Mouse (Mus musculus): ENCODE measurements around the gene Rnf10.
"Not testable (repeated sequence)": the region's sequence is repeated elsewhere in the genome, so short reads cannot be mapped to it uniquely, and the experiment has no call there.

The Rnf10 gene

DNA sequence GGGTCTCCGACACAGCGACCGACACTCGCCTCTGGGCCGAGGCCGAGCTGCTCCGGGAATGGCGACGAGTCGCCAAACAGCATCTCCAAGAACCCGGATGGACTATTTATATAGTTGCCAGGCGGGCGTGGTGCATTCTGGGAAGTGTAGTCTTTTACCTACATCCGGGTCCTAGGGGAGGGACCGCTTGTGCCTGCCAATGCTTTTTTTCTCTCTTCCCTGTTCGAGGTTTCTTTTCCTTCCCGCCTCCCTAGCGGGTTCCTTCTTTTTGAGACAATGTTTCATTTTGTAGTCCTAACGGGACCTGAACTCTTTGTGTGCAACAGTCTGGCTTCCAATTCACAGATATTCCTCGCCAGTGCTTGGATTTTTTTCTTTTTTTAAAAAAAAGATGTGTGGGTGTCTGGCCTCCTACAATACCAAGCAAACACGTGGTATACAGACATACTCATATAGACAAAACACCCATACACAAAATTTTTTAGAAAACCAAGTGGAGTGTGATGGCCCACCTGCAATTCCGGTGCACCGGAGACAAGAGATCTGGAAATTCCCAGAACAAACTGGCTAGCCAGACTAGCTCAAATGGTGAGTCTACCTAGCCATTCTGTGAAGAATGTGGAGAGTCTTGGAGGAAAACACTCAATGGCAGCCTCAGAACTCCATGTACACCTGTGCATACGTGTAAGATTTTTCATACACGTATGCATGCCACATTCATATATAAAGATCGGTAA lies at the start of gene Rnf10:
Gene Rnf10 (minus strand): TSS at position 87 of the 737 bp plus-strand sequence.
- DNase-seq (ENCODE audit: low spot score): peak; percentile 97

- DNase-seq (ENCODE audit: low spot score): peak; percentile 77
Observed at GRCm38 (mm10) chr5:115319004-115319940, 46.6 kb upstream of the Rnf10 start.

DNA sequence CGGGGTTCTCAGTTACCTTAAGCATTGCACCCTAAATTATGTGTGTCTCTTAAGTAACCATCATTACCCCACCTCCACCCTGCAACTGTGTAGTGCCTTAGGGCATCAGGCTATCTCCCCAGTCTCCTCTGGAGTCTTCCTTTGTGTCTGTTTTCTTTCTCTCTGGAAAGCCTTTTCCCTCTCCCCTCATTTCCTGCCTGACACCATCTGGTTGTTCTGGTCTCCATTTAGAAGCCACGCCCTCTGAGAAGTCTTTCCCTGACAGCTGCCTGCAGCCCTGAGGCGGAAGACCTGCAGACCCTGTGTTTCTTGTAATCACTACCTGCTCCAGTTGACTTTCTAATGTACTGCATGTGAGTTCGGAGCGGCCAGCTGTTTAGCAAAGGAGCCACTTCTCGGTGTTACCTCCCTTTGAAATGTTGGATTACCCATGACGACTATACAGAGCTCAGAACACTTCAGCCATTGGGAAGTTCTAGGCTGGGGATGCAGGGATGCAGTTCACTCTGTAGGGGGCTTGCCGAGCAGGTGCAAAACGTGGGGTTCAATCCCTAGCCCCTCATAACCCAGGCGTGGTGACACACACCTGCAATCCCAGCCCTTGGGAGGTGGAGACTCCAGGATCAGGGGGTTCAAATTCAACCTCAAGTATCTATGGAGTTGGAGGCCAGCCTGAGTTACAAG lies 45.1 kb upstream of the Rnf10 start:
- no peak for DNase-seq (ENCODE audit: low spot score)

- DNase-seq (ENCODE audit: low spot score): no peak
Observed at GRCm38 (mm10) chr5:115316968-115317644, 44.4 kb upstream of the Rnf10 start.

- DNase-seq (ENCODE audit: low spot score): no peak
Observed at GRCm38 (mm10) chr5:115313668-115313943, 40.9 kb upstream of the Rnf10 start.

- DNase-seq (ENCODE audit: low spot score): no peak
Observed at GRCm38 (mm10) chr5:115312816-115313667, 40.3 kb upstream of the Rnf10 start.

DNA sequence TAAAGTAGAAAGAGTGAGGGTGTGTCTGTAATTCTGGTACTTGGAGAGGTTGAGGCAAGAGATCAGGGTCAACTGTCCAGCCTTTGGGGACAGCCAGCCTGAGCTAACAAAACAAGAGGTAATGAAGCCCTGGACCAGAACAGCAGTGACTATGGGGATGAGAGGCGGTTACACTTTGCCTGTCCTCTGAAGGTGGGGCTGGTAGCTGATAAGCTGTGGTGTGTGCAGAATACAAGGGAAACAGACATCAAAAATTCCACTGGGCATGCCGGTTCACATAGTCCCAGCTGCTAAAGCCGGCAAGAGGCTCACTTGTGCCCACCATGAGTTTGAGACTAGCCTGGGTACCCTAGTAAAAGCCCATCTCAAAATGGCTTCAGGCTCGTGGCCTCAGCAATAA lies 39.7 kb upstream of the Rnf10 start:
- no peak for DNase-seq (ENCODE audit: low spot score)

DNA sequence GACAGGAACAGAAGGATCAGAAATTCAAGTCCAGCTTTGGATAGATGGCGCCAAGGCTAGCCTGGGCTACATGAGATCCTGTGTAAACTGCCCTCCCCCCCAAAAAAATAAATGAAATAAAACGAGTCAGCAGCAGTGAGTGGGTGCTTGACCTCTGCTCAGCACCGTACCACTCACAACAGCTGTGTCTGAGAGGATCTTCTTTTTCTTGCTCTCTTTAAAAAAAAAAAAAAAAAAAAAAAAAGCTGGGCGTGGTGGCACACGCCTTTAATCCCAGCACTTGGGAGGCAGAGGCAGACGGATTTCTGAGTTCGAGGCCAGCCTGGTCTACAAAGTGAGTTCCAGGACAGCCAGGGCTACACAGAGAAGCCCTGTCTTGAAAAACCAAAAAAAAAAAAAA lies 29.5 kb upstream of the Rnf10 start:
- not testable (repeated sequence) for DNase-seq (ENCODE audit: low spot score)

DNA sequence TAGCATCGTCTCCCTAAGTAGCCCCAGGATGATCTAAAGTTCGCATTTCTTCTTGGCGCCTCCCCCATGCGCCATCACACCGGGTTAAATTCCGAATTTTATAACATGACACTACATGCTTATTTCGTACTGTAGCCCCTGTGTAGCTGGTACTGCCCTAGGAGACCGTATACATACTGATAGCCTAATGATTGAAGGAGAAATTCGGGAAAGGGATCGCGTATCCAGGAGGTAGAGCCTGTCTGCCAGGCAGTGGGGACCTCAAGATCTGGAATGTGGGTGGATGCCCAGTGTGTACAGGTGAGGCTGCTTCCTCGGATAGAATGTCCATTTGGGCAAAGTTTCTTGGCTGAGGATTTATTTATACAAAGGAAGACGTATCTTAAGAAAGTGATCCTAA lies 28.9 kb upstream of the Rnf10 start:
- DNase-seq (ENCODE audit: low spot score): no peak

DNA sequence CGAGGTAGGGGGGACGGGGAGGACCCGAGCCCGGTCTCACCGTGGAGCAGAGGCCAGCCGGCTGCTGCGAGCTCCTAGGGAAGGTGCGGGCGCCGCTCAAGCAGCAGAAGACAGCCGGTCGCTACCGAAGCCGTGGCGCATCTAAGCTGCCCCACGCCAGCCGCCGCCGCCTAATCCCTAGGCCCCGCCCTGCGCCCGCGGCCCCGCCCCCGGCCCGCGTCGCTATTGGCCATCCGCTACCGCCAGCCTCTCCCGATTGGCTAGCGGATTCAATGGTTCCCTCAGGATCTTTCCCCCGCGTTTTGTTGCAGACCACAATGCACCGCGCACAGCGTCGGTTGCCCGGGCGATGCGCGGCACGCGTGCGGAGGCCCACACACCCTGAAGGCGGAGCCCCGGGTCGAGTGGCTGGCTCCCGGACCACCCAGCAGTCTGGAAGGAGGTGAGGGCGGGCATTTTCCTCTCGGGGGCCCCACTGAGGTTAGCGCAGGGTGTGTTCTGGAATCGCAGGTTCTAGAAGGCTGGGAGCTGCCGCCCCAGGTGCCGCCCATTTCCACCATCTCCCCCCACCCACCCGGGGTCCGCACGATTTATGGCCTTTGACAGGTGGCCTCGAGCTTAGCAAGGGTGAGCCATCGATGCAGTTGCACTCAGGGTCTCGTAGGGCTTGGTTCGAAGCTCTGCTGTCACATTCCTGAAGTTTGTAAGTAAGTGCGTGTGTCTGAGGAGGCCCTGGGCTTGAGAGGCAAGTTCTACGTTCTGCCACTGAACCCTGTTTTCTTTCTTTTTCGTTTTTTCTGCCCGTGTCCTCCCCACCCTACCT lies 28.3 kb upstream of the Rnf10 start, which contains the start of gene Dynll1:
Gene Dynll1 (minus strand): TSS at position 208 of the 823 bp plus-strand sequence.
- DNase-seq (ENCODE audit: low spot score): peak; percentile 98

- DNase-seq (ENCODE audit: low spot score): peak; percentile 68
Observed at GRCm38 (mm10) chr5:115300035-115300744, 27.5 kb upstream of the Rnf10 start.

DNA sequence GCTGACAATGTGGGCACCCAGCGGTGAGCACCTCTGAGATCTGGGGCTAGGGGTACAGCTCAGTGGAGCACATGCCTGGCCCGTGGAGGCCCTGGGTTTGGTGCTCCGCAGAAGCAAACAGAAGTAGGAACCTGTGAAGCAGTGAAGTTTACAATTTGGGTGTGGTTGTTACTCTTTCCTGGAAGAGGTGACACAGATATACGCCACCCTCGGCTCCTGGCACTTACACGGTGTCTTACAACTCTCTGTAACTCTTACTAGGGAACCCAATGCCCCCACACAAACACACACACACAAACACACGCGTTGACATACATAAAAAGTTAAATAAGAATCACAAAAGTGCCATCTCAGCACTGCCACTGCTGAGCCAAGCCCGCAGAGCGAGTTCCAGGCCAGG lies 23.6 kb upstream of the Rnf10 start:
- DNase-seq (ENCODE audit: low spot score): no peak

DNA sequence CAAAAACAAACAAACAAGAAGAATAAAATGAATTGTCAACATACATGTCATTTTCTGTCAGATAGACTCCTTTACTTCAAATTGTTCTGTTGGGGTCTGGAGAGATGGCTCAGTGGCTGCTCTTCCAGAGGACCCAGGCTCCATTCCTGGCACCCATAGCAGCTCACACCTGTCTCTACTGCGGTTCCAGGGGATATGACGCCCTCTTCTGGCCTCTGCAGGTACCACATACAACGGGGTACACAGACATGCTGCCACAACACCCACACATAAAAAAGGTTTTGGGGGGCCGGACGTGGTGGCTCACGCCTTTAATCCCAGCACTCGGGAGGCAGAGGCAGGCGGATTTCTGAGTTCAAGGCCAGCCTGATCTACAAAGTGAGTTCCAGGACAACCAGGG lies 21.5 kb upstream of the Rnf10 start:
- no peak for DNase-seq (ENCODE audit: low spot score)

DNA sequence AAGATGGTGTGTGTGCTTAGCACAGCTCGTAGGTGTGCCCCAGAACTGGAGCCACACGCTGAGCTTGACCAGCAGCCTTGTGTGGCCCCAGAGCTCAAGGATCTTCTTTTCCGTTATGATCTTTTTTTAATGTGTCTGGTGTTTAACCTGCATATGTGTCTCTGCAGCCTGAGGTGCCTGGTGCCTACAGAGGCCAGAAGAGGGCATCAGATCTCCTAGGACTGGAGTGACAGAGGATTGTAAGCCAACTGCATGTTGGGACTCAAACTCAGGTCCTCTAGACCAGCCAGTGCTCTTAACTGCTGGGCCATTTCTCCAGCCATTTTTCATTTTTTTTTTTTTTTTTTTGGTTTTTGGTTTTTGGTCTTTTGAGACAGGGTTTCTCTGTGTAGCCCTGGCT lies 12.0 kb upstream of the Rnf10 start:
- no peak for DNase-seq (ENCODE audit: low spot score)

- DNase-seq (ENCODE audit: low spot score): peak; percentile 35
Observed at GRCm38 (mm10) chr5:115280050-115280687, 7.5 kb upstream of the Rnf10 start.

DNA sequence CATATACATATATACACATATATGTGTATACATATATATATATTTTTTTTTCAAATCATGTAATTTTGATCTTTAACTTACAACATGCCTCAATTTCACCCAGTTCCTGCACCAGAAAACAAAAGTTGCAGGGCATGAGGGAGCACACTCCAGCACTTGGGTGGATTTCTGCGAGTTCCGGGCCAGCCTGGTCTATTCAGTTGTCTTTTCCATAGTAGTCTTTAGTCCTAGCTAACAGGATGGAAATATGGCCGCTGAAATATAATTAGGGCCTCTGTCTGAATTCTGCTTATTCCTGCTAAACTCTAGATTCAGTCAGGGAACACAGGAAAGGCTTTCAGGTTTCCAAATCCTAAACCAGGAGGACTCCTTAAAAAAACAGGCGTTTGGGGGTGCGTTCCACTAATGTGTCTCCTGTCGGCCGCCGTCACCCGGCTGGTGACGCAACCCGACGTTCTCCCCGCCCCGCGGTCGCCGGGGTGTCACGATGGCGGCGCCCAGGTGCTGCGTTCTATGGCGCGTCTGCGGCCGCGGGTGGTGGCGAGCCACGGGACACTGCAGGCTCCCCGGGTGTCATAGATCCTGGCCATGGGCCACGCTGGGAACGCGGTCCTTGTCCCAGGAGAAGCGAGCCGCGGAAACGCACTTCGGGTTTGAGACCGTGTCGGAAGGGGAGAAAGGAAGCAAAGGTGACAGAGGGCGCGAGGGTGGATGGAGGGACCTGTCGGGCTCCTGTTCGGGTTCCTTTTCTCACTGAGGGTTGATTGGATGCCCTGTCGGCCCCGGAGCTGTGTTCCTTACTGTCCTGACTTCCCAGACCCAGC lies 6.7 kb upstream of the Rnf10 start, which contains the start of gene Coq5:
Gene Coq5 (plus strand): TSS at position 441 of the 824 bp plus-strand sequence.
- DNase-seq (ENCODE audit: low spot score): peak; percentile 85

- DNase-seq (ENCODE audit: low spot score): no peak
Observed at GRCm38 (mm10) chr5:115278785-115279184, 6.1 kb upstream of the Rnf10 start.

- DNase-seq (ENCODE audit: low spot score): no peak
Observed at GRCm38 (mm10) chr5:115278053-115278452, 5.4 kb upstream of the Rnf10 start.

Measured in testis, postnatal 14 days (tissue).